Mouse (Mus musculus): ENCODE results near the gene Pdzrn3. TPM values are rescaled to one million over a fixed set of nuclear protein-coding genes. Genes with fewer than 3 reads are reported as not detected.

The Pdzrn3 gene
- polyA plus RNA-seq (2012; rRNA removed) = 8.7 and 13.1 TPM in 2 replicates

DNA sequence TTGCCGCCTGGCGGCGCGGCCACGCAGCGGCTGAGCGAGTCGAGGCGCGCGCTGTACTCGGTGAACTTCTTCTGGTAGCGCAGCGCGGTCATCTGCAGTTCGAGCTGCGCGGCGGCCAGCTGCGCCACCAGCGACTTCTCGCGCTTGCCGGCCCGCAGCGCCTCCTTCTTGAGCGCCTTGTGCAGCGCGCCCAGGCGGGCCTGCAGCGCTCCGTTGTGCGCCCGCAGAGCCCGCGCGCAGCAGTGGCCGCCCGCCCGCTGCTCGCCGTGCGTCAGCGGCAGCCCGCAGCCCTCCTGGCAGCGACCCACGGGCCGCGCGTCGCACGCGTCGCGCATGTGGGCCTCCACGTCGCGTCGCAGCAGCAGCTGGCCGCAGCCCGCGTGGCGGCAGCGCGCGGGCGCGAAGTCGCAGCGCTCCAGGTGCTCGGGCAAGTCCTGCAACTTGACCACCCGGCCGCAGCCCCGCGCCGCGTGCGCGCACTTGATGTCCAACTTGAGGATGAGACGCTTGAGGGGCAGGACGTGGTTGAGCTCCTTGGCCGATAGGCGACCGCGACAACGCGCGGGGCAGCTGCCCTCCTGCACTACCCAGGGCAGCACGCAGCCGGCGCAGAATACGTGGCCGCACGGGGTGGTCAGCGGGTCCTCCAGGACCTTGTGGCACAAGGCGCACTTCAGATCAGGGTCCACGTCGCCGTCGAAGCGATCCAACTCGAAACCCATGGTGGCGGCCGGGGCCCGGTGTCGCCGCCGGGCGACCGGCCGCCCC, at the start of gene Pdzrn3:
Gene Pdzrn3, minus strand, starts transcription at position 731 of the 768 bp plus-strand sequence.
- WGBS = under 1% methylated on average over 111 of the region's 111 CpGs
- DNase-seq (ENCODE audit: low read depth, low spot score) = no peak

GRCm38 (mm10) chr6:101427296-101427695, 49.6 kb upstream of the Pdzrn3 start:
- no peak for DNase-seq (ENCODE audit: low read depth, low spot score)
- 53% methylated on average over 3 of the region's 3 CpGs for WGBS

DNA sequence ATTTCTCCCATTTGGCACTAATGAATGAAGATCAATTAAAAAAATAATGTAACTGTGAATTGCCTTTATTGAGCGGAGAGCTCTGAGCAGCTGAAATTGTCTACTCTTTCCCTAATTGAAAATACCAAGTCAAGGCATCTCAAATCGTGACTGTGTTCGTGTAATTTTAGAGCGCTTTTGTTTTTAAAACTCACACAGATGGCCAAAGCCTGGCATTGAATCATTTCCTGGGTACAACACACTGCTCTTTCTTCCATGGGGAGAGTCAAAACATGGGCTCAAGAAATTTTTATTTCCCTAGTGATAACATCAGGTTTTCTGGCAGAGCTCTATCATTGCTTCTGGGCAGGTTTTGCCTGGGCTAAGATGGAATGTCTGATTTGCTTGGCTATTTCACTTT, 48.6 kb upstream of the Pdzrn3 start:
- no peak for DNase-seq (ENCODE audit: low read depth, low spot score)
- WGBS = 88% methylated on average over 4 of the region's 4 CpGs

DNA sequence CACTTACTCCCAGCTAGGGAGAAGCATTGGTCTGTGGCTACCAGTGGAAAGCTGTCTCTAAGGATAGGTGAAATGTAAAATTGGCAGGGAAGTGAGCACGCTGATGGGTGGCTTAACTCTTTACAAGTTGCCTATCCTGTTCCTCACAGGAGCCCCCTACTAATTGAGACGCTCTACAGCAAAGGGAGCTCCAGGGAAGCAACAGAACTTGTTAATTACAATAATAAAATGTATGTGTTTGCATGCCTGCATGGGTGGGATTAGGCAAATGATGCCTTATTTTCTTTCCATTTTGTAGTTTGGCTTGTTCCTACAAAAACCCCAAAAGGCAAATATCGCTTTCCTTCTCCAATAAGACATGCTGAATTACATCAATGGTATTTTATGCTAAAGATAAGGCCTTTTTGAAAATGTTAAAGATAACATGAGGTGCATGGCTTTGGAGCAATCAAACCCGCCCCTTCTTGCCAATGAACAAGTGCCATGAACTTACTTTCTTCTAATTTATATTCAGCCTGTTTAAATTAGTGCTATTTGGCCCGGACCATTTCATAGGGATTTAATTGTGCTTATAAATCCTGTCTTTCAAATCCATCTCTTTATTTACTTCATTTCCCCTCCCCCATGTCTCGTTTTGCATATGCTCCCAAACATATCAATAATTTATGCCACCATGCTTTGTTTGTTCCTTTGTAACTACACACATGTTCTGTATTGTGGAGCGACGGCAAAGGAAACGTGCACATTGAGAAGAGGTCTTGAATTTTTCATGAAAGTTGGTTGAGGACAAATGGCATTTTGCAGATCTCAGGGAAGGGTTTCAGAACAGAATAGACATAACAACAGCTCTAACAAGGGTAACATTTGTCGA, 44.6 kb upstream of the Pdzrn3 start:
- WGBS = 77% methylated on average over 10 of the region's 10 CpGs
- no peak for DNase-seq (ENCODE audit: low read depth, low spot score)

GRCm38 (mm10) chr6:101418213-101418612, 40.5 kb upstream of the Pdzrn3 start:
- DNase-seq (ENCODE audit: low read depth, low spot score) = no peak
- 92% methylated on average over 5 of the region's 5 CpGs for WGBS

GRCm38 (mm10) chr6:101411701-101412100, 34.0 kb upstream of the Pdzrn3 start:
- WGBS = 81% methylated on average over 1 of the region's 1 CpGs

GRCm38 (mm10) chr6:101411064-101411463, 33.4 kb upstream of the Pdzrn3 start:
- WGBS = 39% methylated on average over 2 of the region's 2 CpGs
- no peak for DNase-seq (ENCODE audit: low read depth, low spot score)

More at GRCm38 (mm10) chr6:101411701-101412100, 34.0 kb upstream of the Pdzrn3 start:
- no peak for DNase-seq (ENCODE audit: low read depth, low spot score)

DNA sequence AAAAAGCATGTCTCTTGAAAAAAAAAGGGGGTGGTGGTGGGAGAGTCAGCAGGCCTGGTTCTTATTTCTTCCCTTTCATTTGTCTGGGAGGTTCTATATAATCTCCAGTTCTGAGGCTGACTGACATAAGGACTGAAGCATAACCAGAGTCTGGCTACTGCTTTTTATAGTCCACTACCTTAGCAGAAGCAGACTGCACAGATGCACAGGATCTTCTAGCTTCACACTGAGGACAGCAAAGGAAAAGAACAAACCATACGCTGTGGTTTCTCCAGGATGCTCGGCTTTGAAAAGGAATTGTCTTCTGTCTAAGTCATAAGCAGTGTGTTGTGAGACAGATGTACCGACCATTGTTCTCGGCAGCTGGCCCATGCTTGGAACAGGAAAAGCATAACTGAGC, 19.0 kb upstream of the Pdzrn3 start:
- 77% methylated on average over 4 of the region's 4 CpGs for WGBS
- DNase-seq (ENCODE audit: low read depth, low spot score) = no peak

DNA sequence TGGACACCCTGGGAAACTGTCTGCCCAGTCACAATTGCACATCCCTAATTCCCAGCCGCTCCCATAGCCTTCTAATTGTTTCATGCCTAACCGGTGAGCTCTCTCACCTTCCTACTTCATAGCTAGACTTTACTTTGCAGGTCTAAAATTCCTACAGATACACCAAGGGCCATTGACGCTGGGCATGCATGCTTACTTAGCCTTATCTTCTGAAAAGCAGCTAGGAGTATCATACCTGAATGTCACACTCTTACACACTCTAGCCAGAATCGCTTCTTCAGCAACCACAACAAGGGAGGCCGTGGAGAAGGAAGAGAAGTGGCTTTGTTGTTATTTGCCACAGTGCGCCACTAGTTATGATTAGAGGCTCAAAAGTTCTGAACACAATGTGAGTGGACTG, 18.2 kb upstream of the Pdzrn3 start:
- 88% methylated on average over 6 of the region's 6 CpGs for WGBS
- DNase-seq (ENCODE audit: low read depth, low spot score) = no peak

DNA sequence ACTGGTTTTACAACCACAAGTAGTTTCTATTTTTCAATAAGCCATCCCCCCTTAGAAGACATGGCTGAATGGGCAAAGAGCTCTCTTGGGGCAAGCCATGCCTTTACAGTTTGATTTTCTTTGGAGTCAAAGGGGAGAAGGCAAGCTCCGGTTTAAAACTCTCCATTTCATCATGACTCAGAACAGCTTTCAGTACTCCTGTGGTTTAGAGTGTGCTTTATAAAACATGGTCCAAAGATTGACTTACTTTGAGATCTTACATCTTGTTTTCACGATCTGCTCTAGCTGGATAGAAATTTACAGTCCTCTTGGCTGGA, 15.1 kb upstream of the Pdzrn3 start:
- WGBS = 71% methylated on average over 2 of the region's 2 CpGs

DNA sequence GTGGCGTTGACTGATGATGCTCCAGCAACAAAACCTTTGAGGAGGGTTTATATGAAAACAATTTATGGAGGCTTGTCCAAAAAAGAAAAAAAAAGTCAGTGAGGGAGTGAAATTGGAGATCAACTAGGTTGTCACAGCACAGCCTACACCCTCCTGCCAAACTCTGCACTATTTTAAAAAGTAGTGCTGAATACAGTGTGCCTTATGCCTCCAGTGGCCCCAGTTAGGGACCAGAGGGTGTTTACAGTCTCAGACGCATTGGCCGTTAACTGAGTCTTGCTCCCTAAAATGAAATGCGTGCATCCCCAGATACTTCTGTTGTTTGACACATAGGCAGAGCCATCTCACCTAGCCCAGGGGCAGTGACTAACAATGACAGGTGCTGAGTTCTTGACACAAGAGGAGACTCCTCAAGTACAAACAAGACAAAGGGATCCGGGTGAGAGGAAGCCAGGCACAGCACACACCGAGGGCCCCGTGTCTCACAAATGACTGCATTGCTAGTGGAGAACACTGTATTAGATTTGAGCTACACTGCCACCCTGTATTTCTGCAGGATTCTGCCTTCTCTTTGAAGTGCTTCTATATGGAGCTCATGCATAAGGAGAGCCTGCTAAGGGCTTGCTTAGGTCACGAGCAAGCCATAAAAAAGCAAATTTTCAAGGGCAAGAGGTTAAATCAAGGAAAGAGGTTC, 14.6 kb upstream of the Pdzrn3 start:
- no peak for DNase-seq (ENCODE audit: low read depth, low spot score)
- 76% methylated on average over 8 of the region's 8 CpGs for WGBS

More for the DNA sequence above, 15.1 kb upstream of the Pdzrn3 start:
- DNase-seq (ENCODE audit: low read depth, low spot score) = no peak

DNA sequence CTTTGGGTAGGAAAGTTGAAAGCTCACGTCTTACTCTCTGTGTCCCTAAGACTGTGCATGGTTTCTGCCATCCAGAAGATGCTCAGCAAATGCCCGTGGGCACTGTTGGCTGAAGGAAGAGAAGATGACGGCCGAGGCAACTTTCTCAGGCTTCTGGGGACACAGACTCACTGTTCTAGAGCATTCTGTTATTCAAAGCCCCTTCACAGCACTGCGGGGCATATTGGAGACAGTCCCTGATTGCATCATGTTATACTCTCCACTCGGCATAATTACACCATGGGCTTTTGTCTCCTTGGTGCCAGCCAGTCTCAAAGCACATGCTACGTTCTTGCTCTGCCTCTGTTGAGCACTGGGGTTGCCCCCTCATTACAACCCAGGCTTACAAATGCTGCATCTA, 7.8 kb upstream of the Pdzrn3 start:
- DNase-seq (ENCODE audit: low read depth, low spot score) = no peak
- 85% methylated on average over 7 of the region's 7 CpGs for WGBS

DNA sequence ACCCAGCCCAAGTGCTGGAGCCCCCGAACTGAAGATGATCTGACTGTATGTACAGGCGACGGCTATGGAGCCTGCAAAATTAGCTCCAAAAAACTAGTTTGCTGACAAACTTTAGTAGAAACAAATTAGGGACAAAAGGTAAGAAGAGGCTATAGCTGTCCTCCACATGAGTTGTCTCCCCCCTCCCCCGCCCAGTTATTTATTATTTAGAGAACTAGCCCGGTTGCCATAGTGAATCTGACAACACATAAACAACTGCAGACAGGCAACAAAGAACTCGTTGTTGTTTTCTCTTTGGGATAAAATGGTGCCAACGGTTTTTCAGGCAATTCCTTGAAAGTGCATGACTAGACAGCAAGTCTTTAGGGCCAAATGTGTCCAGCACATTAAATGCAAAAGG, 7.3 kb upstream of the Pdzrn3 start:
- no peak for DNase-seq (ENCODE audit: low read depth, low spot score)
- WGBS = 74% methylated on average over 7 of the region's 7 CpGs

GRCm38 (mm10) chr6:101384476-101384875, 6.8 kb upstream of the Pdzrn3 start:
- 68% methylated on average over 6 of the region's 6 CpGs for WGBS
- no peak for DNase-seq (ENCODE audit: low read depth, low spot score)

- 80% methylated on average over 4 of the region's 4 CpGs for whole genome bisulfite sequencing
These were observed 5.2 kb upstream of the Pdzrn3 start for GRCm38 (mm10) chr6:101382891-101383290.

DNA sequence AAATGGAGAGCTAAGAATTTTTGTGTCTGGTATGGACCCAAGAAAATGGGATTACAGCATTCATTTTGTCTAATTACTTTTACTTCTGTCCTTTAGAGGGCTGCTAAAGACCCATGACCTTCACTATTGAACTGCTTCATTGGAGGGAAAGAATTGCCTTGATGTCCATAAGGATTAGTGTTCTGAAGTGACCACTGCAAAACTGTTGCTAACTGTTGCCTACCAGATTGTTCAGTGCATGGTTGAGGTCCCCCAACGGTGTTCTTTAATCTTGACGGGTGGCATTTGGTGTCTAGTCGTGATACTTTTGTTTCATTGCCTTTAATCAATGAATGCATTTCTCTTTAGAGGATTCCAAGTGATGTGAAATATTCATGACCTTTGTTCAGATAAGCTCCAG, 1.8 kb upstream of the Pdzrn3 start:
- no peak for DNase-seq (ENCODE audit: low read depth, low spot score)
- WGBS = 85% methylated on average over 3 of the region's 3 CpGs

More at GRCm38 (mm10) chr6:101382891-101383290, 5.2 kb upstream of the Pdzrn3 start:
- no peak for DNase-seq (ENCODE audit: low read depth, low spot score)

DNA sequence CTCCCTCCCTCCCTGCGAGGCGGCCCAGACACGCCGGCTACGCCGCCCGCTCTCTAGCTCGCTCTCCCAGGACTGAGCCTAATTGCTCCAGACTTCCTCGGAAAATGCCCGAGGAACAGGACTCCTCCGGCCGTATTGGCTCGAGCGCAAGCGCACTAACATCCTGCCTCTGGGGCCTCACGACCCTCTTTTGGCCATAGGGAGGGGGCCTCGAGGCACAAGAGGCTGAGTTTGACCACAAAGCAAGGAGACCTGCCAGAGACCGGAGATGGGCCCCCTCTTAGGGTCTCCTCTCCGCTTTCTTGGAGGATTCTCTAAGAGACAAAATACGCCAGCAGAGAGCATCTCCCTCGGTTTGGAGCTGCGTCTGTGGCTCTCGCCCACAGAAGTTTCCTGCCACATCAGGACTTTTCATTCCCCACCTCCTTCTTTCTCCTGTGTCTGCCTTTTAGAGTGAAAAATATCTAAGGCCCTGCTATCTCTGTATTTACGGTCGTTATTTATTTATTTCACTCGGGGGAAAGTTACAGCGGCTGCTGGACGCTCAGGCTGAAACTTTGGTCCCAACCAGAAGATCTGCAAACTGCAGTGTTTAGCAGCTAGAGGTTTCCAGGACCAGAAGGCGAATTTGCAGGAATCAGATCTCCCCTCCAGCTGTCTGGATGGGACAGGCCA, 375 bp upstream of the Pdzrn3 start:
- DNase-seq (ENCODE audit: low read depth, low spot score) = no peak
- WGBS = under 1% methylated on average over 27 of the region's 29 CpGs

DNA sequence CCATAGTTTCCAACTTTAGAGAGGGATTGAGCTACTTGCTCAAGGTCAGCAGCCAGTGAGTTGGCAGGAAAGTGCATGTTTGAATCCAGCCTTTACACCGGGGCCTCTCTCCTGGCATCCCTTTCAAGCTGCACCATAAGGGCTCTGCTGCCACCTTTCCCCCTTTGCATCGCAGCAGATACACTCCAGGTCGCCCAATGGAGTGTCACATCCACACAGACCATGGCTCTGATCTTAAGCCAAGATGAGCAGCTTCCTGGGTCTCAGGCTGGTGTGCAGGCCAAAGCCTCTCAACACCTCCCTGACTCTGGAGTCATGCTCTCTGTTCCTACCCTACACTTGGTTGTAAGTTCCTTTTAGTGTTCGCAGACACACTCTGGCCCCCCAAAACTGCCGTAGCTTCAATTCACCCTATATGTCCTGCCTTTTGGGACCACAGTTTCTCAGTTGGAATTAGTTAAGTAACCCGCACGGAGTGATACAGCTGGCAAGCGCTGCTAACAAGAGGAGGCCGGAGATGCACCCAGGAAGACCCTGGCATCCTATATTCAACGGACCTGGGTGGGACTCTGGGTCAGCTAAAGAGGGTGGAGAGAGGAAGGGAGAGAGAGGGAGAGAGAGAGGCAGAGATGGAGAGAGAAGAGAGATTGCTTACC, 1.1 kb downstream of the Pdzrn3 start:
- no peak for DNase-seq (ENCODE audit: low read depth, low spot score)
- 20% methylated on average over 10 of the region's 10 CpGs for WGBS

DNA sequence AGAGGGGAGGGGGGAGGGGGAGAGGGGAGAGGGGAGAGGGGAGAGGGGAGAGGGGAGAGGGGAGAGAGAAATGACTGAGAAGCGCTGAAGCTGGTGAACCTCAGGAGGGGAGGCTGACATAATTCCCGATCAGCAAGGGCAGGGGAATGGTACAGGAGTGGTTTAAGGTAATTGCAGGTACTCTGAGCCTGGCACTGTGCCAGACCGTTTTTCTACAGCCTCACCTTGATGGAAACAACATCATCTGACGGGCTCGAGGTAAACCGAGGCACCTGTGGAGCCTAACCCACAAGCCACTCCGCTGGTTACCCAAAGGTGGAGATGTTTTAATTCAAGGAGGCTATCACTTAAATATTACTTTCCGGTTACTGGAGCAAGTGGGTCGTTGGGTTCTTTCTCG, 1.6 kb downstream of the Pdzrn3 start:
- 24% methylated on average over 10 of the region's 10 CpGs for WGBS
- no peak for DNase-seq (ENCODE audit: low read depth, low spot score)
